Mouse (Mus musculus) right cerebral cortex, adult 18-20 months (tissue): Measurements from ENCODE around the gene Ttc21a.

ENCODE experiments used
- DNase-seq: peaks from one replicate; pipeline ENCODE4 v3.0.0; 2022; ENCODE audit warnings: mixed read lengths

The Ttc21a gene

DNA sequence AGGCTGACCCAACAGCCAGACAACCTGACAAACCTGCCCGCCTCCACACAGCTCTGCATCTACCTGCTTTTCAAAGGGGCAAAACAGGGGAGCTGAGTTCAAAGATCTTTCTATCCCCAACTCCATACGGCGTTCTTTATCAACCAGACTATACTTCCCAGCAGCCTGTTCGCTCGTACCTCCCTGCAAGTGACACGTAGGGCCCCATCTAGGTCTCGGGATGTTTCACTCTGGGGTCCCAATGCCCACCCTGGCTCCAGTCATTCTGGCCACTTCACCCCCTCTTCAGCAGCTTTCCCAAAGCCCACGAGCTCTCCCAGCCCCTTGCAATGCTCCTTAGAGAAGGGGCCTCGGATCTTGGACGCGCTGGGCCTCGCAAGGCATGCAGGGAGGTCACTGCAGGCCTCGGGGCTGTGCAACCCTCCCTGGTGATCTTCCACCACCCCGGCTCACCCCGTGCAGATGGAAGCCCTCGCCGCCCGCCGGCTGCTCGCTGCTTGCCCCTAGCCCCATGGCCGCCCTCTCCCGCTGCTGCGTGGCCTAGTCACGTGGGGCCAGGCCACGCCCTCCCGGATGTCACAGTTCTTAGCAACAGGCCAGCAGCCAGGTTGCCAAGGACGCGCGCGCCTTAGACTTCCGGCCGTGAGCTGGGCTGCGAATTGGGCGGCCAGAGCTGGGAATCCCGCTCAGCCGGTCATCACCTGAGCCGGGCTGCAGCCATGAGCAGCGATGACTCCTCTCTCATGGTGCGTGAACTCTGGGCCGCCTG lies at the start of gene Ttc21a, which contains the start of gene Gorasp1:
Gene Ttc21a (plus strand): TSS at position 602 of the 769 bp plus-strand sequence.
Gene Gorasp1 (minus strand): TSS at position 561 of the 769 bp plus-strand sequence.
- peak; percentile 93 for DNase-seq

DNA sequence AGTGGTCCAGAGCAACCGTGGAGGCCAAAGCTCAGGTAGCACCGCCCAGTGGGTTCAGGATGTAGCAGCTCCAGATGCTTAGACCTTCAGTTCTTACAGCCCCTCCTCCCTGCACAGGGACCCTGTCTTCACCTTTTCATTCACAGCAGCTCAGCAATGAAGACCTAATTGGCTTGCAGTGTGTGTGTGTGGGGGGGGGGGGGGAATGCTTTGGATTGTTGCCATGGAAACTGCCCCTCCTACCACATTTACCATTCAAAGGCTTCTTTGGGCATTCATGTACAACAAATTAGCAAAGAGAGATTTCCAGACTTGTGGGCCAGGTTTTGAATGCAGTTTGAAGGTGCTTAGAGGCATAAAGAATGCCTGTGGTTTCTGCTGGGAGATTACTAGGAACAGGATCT lies 48.6 kb upstream of the Ttc21a start:
- no peak for DNase-seq

- DNase-seq = no peak
Measured at GRCm38 (mm10) chr9:119889446-119889845, 48.0 kb upstream of the Ttc21a start.

DNA sequence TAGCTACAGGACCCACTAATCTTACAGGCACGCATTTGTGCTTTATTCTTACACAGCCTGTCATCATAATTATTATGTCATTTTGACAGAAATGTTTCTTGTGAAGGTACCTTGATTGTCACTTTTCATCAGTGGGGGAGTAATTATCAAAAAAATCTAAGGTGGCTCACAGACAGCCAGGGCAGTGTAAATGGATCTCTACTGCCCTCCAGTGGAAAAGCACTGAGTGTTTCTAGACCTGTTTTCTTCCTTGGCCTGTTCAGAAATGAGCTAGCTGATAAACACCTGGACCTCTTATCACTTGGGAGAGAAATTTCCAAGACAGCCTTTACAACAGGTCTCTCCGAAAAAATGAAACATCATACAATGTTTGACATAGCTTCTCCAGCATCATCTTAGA lies 46.7 kb upstream of the Ttc21a start:
- DNase-seq = peak; percentile 35

- DNase-seq = no peak
Measured at GRCm38 (mm10) chr9:119893881-119894280, 43.5 kb upstream of the Ttc21a start.

DNA sequence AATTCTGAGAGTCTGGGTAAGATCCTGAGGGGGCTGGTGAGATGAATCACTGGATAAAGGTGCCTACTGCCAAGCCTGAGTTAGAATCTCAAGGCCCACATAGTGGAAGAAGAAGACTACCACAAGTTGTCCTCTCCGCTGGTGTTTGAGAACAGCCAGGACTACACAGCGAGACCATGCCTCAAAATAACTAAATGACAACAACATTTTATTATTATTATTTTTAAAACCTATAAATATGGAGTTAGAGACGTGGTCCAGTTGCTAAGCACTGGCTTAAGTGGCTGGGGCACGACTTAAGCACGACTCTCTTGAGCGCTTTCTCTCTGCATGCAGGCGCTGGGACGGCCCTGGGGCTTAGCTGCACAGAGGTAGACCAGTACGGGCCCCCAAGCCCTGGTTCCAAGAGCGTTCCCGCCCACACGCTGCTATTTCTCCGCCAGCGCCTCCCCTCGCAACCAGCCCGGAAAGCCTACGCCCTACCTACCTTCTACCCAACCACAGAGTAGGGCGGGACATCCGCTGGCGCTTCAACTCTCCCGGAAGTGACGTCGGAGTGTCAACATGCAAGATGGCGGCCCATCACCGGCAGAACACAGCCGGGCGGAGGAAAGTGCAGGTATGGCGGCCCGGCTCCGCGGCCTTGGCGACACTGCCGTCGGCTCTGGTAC lies 42.9 kb upstream of the Ttc21a start, which contains the start of gene Wdr48:
Gene Wdr48 (plus strand): TSS at position 540 of the 671 bp plus-strand sequence.
- peak; percentile 97 for DNase-seq

- peak; percentile 23 for DNase-seq
Measured at GRCm38 (mm10) chr9:119895040-119895721, 42.2 kb upstream of the Ttc21a start.

- DNase-seq = no peak
Measured at GRCm38 (mm10) chr9:119899446-119899845, 38.0 kb upstream of the Ttc21a start.

- peak; percentile 51 for DNase-seq
Measured at GRCm38 (mm10) chr9:119902410-119903151, 34.8 kb upstream of the Ttc21a start.

DNA sequence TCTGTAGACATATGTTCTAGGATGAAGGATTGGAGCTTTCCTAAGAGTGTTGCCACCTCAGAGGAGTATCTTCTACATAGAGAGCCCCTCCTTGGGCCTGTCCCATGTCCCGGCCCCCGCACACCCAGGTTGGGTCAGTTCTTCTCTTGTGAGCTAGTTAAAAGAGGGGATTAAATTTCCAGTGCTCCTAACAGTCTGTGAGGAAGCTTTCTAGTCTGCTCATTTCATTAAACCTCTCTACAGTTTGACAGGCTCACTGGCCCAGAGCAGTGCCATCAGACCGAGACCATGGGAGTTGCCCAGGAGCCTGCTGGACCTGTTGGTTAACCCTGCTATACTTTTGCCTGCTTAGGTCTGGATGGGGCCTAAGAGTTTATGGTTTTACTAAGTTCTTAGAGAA lies 28.7 kb upstream of the Ttc21a start:
- no peak for DNase-seq

DNA sequence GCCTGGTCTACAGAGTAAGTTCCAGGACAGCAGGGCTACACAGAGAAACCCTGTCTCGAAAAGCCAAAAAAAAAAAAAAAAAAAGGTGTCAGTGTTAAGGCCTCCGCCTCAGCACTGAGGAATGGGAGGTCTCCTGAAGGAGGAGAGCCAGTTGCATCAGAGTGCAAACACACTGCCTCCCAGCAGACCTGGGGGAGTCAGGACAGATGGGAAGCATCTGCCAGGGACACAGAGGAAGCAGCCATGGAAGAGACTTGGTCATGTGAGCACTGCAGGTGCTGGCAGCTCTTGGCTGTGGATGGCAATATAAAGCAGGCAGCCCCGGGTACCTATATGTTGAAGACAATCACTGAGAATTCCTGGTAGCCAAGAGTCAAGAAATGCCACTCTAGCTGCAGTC lies 27.5 kb upstream of the Ttc21a start:
- peak; percentile 52 for DNase-seq

- no peak for DNase-seq
Measured at GRCm38 (mm10) chr9:119913087-119913838, 24.1 kb upstream of the Ttc21a start.

GRCm38 (mm10) chr9:119919858-119920257 lies 17.5 kb upstream of the Ttc21a start:
- no peak for DNase-seq

GRCm38 (mm10) chr9:119923462-119923861 lies 13.9 kb upstream of the Ttc21a start:
- no peak for DNase-seq

GRCm38 (mm10) chr9:119925120-119925657 lies 12.2 kb upstream of the Ttc21a start:
- no peak for DNase-seq

DNA sequence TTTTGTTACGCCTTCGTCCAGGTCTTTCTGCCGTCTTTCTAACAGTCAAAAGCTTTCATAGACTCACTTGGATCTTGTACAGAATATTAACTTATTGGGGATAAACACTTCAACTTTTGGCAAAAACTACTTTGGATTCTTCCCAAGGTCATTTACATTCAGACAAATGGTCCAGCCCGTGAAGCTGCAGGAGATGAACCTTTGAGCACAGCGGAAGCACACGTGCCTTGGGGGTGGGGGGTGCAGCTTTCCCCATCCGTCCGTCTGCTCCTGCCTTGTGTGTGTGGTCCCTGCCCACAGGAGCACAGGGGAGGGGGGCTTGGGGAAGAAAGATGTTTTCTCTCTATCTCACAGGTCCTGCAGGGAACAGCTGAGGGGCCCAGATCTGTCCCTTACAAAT lies 11.7 kb upstream of the Ttc21a start:
- DNase-seq = no peak

GRCm38 (mm10) chr9:119926497-119926896 lies 10.9 kb upstream of the Ttc21a start:
- DNase-seq = no peak

DNA sequence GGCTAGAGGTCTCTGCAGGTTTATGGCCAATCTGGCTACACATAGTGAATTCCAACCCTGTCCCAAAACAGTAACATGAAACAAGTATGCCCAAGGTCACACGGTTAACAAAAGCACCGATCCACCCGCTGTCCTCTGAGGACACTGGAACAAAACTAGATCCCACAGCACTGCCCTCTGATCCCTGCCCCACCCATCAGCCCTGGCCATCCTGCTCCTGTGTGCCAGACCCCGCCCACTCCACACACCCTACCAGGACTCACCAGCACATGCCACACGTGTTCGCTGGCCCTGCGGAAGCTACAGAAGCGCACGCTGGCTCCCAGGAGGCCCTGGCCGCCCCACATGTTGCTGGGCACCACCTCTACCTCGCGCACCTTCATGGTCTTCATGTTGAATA lies 5.0 kb upstream of the Ttc21a start:
- no peak for DNase-seq

DNA sequence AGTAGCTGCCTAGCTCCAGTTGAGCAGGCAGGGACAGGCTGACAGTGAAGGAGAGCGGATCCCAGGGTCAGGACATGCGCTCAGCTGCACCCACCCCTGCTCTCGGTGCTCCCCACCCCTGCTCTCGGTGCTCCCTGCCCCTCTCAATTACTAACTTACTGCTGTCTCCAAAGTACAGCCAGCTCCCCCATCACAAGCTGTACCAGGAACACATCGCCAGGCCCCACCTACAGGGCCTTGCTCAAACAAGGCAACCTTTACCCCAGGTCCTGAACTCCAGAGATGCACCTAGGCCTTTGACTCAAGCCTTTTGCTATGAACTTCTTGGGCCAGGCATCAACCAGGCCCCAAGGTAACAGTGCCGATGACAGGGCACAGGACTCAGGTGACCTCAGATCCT lies 3.7 kb upstream of the Ttc21a start:
- no peak for DNase-seq

DNA sequence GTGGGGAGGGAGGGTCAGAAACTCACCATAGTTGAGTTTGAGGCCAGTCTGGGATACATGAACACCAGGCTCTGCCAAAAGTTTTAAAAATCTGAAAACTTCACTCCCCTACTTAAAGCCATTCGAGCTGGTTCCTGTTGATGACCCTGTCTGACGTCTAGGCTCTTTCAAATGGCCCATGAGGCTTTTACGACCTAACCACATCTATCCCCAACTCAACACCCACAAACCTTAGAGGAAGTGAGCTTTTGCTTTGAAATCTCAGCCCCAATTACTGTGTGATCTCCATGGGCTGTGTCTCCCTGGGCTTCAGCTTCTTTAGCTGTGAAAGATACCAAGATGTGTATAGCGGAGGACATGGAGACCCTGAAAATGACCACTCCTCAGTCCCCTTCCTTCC lies 1.1 kb downstream of the Ttc21a start:
- no peak for DNase-seq

DNA sequence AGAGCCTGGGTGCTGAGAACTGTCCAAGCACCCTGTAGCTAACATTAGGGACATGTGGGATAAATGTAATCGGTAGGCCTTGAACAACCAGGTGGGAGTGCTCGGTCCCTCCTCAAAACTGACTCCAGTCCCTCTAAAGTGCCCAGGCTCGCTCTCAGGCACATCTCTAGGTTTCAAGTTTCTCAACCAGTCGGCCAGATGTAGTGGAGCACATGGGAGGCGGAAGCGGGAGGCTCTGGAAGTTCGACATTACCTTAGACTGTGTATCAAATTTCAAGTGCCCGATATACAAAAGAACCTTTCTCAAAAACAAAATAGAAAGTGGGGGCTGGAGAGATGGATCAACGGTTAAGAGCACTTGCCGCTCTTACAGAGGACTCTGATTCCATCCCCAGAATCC lies 2.2 kb downstream of the Ttc21a start:
- DNase-seq = no peak

DNA sequence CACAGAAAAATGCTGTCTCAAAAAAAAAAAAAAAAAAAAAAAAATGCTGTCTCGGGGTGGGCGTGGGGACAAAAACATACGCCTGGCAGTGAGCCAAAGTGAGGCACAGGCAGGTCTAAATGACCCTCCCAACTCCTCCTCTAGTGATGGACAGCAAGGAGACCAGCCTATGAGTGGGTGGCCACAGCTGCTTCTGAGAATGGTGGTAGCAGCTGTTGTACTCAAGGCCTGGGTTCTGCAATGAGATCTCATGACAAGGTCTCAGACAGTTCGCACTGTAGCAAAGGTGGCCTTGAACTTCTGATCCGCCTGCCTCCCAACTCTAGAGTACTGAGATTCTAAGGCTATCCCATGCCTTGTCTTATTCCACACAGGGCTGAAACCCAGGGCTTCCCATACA lies 4.0 kb downstream of the Ttc21a start:
- no peak for DNase-seq
